Mouse (Mus musculus): ENCODE measurements around the gene Abca7. TPM values are rescaled to one million over a fixed set of nuclear protein-coding genes. Genes with fewer than 3 reads are reported as not detected.

Abca7 gene
- polyA plus RNA-seq (2012; rRNA removed): 8.8 and 11.5 TPM in 2 replicates

GRCm38 (mm10) chr10:79996272-79997033 lies at the start of gene Abca7:
Gene Abca7, plus strand, starts transcription at chr10:79996494.

GRCm38 (mm10) chr10:79959847-79960601 lies 36.3 kb upstream of the Abca7 start, which contains the start of gene Wdr18:
Gene Wdr18, plus strand, starts transcription at chr10:79960152.

GRCm38 (mm10) chr10:79970415-79971182 lies 25.7 kb upstream of the Abca7 start, which contains the start of gene Grin3b:
Gene Grin3b, plus strand, starts transcription at chr10:79970715.

GRCm38 (mm10) chr10:79984195-79984816 lies 12.0 kb upstream of the Abca7 start, which contains the start of gene Tmem259:
Gene Tmem259, minus strand, starts transcription at chr10:79984330.

GRCm38 (mm10) chr10:79988506-79989271 lies 7.6 kb upstream of the Abca7 start, which contains the start of gene Cnn2:
Gene Cnn2, plus strand, starts transcription at chr10:79988584.

GRCm38 (mm10) chr10:80016511-80016910 lies 20.2 kb downstream of the Abca7 start, which contains the start of gene Arhgap45:
Gene Arhgap45, plus strand, starts transcription at chr10:80016653.

GRCm38 (mm10) chr10:80039559-80039979 lies 43.3 kb downstream of the Abca7 start, which contains the start of gene Polr2e:
Gene Polr2e, minus strand, starts transcription at chr10:80039795.

GRCm38 (mm10) chr10:80047041-80047565 lies 50.8 kb downstream of the Abca7 start, which contains the start of gene Gpx4:
Gene Gpx4, plus strand, starts transcription at chr10:80047166.

Other genes with a start within 250 kb of the Abca7 start
- gene Polrmt, start 249.9 kb upstream of the Abca7 start, polyA plus RNA-seq (2012; rRNA removed): 15.2 and 16.1 TPM in 2 replicates
- not detected in 2 replicates for gene Fgf22, start 241.4 kb upstream of the Abca7 start, polyA plus RNA-seq (2012; rRNA removed)
- gene Rnf126, start 229.5 kb upstream of the Abca7 start, polyA plus RNA-seq (2012; rRNA removed): 40.0 and 46.4 TPM in 2 replicates
- 0.50 and 0.51 TPM in 2 replicates for gene Fstl3, start 219.2 kb upstream of the Abca7 start, polyA plus RNA-seq (2012; rRNA removed)
- gene Prss57, start 205.5 kb upstream of the Abca7 start, polyA plus RNA-seq (2012; rRNA removed): 1.9 and 3.0 TPM in 2 replicates
- 3.6 and 3.9 TPM in 2 replicates for gene Palm, start 202.9 kb upstream of the Abca7 start, polyA plus RNA-seq (2012; rRNA removed)
- 0.16 TPM in 2 replicates for gene Misp, start 175.5 kb upstream of the Abca7 start, polyA plus RNA-seq (2012; rRNA removed)
- gene Ptbp1, start 142.1 kb upstream of the Abca7 start, polyA plus RNA-seq (2012; rRNA removed): 117 and 130 TPM in 2 replicates
- 119 and 171 TPM in 2 replicates for gene Prtn3, start 122.0 kb upstream of the Abca7 start, polyA plus RNA-seq (2012; rRNA removed)
- 6.2 and 6.7 TPM in 2 replicates for gene Plppr3, start 121.9 kb upstream of the Abca7 start, polyA plus RNA-seq (2012; rRNA removed)
- 36.8 and 63.1 TPM in 2 replicates for gene Elane, start 110.2 kb upstream of the Abca7 start, polyA plus RNA-seq (2012; rRNA removed)
- gene Cfd, start 105.6 kb upstream of the Abca7 start, polyA plus RNA-seq (2012; rRNA removed): 0.03 TPM in 1 of 2 replicates, not detected in the other
- 11.7 and 12.4 TPM in 2 replicates for gene Med16, start 87.6 kb upstream of the Abca7 start, polyA plus RNA-seq (2012; rRNA removed)
- gene Gm26602, start 85.6 kb upstream of the Abca7 start, polyA plus RNA-seq (2012; rRNA removed): not detected in 2 replicates
- gene Kiss1r, start 79.5 kb upstream of the Abca7 start, polyA plus RNA-seq (2012; rRNA removed): 0.23 and 0.24 TPM in 2 replicates
- gene R3hdm4, start 75.3 kb upstream of the Abca7 start, polyA plus RNA-seq (2012; rRNA removed): 28.2 and 33.7 TPM in 2 replicates
- gene Arid3a, start 69.5 kb upstream of the Abca7 start, polyA plus RNA-seq (2012; rRNA removed): 4.7 and 5.8 TPM in 2 replicates
- 22.7 and 23.6 TPM in 2 replicates for gene Wdr18, start 36.3 kb upstream of the Abca7 start, polyA plus RNA-seq (2012; rRNA removed)
- 0.02 and 0.05 TPM in 2 replicates for gene Grin3b, start 25.8 kb upstream of the Abca7 start, polyA plus RNA-seq (2012; rRNA removed)
- gene Tmem259, start 12.2 kb upstream of the Abca7 start, polyA plus RNA-seq (2012; rRNA removed): 49.9 and 57.6 TPM in 2 replicates
- 13.6 and 16.7 TPM in 2 replicates for gene Cnn2, start 7.9 kb upstream of the Abca7 start, polyA plus RNA-seq (2012; rRNA removed)
- 17.5 and 19.8 TPM in 2 replicates for gene Arhgap45, start 20.2 kb downstream of the Abca7 start, polyA plus RNA-seq (2012; rRNA removed)
- gene Polr2e, start 43.3 kb downstream of the Abca7 start, polyA plus RNA-seq (2012; rRNA removed): 118 and 119 TPM in 2 replicates
- 378 and 411 TPM in 2 replicates for gene Gpx4, start 50.7 kb downstream of the Abca7 start, polyA plus RNA-seq (2012; rRNA removed)
- 8.9 and 9.8 TPM in 2 replicates for gene Sbno2, start 109.1 kb downstream of the Abca7 start, polyA plus RNA-seq (2012; rRNA removed)
- 88.1 and 91.3 TPM in 2 replicates for gene Stk11, start 119.3 kb downstream of the Abca7 start, polyA plus RNA-seq (2012; rRNA removed)
- 174 and 199 TPM in 2 replicates for gene Atp5d, start 142.1 kb downstream of the Abca7 start, polyA plus RNA-seq (2012; rRNA removed)
- 1.4 and 1.8 TPM in 2 replicates for gene Cbarp, start 144.3 kb downstream of the Abca7 start, polyA plus RNA-seq (2012; rRNA removed)
- gene Midn, start 151.8 kb downstream of the Abca7 start, polyA plus RNA-seq (2012; rRNA removed): 8.2 and 9.9 TPM in 2 replicates
- gene Cirbp, start 169.5 kb downstream of the Abca7 start, polyA plus RNA-seq (2012; rRNA removed): 19.1 and 20.7 TPM in 2 replicates
- 8.6 TPM in 2 replicates for gene 1600002K03Rik, start 176.4 kb downstream of the Abca7 start, polyA plus RNA-seq (2012; rRNA removed)
- gene Efna2, start 183.0 kb downstream of the Abca7 start, polyA plus RNA-seq (2012; rRNA removed): 0.37 and 0.46 TPM in 2 replicates
- 18.1 and 18.9 TPM in 2 replicates for gene Mum1, start 229.9 kb downstream of the Abca7 start, polyA plus RNA-seq (2012; rRNA removed)

Data from liver, embryonic 14 days (tissue).